Mouse (Mus musculus) fibroblast of lung, adult 2 months (primary cell): Measurements from ENCODE around the gene Ccdc62.

ENCODE experiments used
- DNase-seq: peaks from one replicate; pipeline ENCODE4 v3.0.0-alpha.2; 2011; ENCODE audit warnings: low read depth

The Ccdc62 gene

DNA sequence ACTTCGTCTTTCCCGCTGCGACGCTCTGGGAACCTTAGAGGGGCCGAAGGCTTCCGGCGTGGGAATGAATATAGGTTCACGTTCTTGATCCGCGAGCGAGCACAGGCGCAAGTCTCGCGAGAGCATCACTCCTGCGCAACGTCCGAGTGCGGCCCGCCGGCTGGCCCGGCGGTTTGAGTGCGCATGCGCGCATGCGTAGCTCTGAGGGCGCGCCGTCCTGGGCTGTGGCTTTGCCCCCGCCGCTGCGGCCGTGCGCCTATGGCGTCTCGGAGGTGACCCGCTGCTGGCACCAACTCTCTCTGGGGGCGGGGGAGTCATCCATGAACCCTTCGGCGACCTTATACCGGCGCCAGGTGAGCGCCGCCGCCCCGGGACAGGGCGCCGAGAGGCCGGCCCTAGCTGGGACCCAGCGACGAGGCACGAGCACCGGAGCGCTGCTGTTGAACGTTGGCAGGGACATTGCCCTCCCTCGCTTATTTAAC is at the start of gene Ccdc62:
Gene Ccdc62, plus strand, starts transcription at position 172 of the 482 bp plus-strand sequence.
- peak; percentile 90 for DNase-seq

- no peak for DNase-seq
These were observed 49.7 kb upstream of the Ccdc62 start for GRCm38 (mm10) chr5:123880778-123881177.

DNA sequence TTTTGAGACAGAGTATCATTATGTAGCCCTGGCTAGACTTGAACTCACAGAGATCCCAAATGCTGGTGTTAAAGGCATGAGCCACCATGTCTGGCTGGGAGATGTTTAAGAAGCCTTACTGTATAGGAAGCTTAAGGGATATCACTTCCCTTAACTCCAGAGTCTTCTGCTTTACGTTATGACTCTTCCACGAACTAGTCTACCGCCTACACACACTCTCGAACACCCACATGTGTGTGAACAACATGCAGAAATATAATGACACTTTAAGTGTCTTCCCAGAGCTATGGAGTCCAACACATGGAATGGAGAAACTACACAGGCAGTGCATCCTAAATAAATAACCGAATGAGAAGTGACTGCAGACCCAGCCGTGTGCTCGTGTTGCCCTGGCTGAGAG is 46.6 kb upstream of the Ccdc62 start:
- no peak for DNase-seq

GRCm38 (mm10) chr5:123884332-123884731 is 46.1 kb upstream of the Ccdc62 start:
- DNase-seq: no peak

DNA sequence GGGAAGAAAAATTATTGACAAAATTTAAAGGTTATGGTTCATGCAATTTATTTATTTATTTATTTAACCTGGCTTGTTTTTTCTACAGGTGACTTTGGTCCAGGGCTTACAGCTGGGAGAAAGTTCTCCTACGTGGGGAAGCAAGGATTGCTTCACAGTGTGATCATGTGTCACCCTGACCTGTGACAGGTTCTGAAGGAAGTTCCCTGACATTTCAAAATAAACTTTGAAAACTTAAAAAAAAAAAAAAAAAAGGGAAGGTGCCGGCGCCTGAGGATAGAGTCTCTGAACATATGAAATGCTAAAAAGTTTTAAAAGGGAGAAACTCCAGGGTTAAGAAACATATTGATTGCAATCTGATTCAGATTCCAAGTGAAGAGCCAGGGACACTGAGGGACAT is 44.1 kb upstream of the Ccdc62 start:
- DNase-seq: no peak

- no peak for DNase-seq
These were observed 40.2 kb upstream of the Ccdc62 start for GRCm38 (mm10) chr5:123890312-123890711.

- DNase-seq: no peak
These were observed 39.5 kb upstream of the Ccdc62 start for GRCm38 (mm10) chr5:123890987-123891386.

- no peak for DNase-seq
These were observed 38.8 kb upstream of the Ccdc62 start for GRCm38 (mm10) chr5:123891669-123892068.

GRCm38 (mm10) chr5:123893520-123893919 is 37.0 kb upstream of the Ccdc62 start:
- no peak for DNase-seq

GRCm38 (mm10) chr5:123896395-123896794 is 34.1 kb upstream of the Ccdc62 start:
- DNase-seq: no peak

GRCm38 (mm10) chr5:123897352-123897751 is 33.1 kb upstream of the Ccdc62 start:
- DNase-seq: no peak

DNA sequence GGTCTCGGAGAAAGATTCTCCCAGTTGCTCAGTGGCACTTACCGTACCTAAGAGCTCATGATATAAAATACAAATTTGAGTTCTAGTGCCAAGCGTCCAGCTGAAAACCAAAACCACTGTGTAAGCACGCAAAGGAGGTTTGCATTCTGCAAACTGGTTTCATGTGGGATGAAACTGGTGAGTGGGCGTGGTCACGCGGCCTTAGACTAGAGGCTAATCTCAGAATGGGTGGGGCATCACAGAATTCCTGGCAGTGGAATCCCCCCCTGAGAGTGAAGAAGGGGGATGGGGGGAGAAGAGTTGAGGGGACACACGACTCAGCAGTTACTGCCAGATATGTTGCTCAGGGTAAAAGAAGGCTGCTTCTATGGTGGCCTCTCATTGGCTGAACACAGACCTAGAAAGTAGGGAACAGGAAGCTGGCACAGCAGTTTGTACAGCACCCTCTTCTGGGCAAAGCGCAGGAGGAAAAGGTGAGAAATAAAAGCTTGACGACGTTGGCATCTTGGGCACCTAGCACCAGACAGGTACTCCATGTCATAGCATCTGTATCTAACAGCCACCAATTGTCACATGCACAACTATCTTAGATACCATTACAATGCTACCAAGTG is 26.3 kb upstream of the Ccdc62 start:
- DNase-seq: no peak

- DNase-seq: no peak
These were observed 24.1 kb upstream of the Ccdc62 start for GRCm38 (mm10) chr5:123906146-123906975.

DNA sequence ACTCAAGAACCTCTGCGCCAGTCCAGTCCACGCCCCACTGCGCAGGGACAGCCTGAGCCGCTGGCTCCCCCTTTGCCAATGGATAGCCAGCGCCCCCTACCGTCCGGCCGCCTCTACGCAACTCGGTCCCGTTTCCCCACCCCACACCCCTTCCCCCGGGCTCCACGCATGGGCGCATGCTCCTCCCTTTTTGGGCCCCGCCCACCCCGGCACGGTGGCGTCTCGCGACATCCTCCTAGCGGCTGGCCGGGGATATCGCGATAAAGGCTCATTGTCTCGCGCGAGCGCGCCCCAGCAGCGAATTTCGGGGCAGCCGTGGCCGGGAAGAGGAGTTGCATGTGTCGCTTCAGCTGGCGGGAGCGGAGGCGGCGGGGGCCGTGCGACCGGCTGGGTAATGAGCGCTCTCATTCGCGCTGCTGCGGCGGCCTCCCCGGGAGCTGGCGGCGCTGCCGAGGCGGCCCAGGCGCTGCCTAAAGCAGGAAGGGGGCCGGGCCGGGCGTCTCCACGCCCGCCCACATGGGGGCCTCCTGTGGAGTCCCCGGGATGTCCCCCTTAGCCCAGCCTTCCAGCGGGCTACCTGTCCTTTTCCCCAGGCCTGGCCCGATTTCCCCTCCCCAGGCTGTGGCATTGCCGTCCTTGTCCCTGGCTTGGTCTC is 23.4 kb upstream of the Ccdc62 start, which contains the start of gene Denr:
Gene Denr, plus strand, starts transcription at position 200 of the 655 bp plus-strand sequence.
- peak; percentile 90 for DNase-seq

DNA sequence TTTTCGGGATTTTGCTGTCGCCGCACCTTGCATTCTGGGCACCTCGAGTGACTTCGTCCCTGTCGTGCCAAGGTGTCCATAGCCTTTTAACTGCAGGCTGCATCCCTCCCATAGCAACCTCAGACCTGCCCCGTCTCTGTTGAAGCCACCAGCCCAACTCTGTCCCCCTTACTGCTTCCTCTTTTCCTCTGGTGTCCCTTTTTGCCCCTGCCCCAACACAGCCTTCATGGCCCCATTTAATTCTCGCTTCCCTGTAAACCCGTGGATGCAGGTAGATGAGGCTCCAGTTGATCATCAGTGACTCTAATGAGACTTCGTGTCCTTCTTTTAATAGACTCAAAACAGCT is 22.9 kb upstream of the Ccdc62 start:
- DNase-seq: no peak

GRCm38 (mm10) chr5:123914852-123915251 is 15.6 kb upstream of the Ccdc62 start:
- no peak for DNase-seq

DNA sequence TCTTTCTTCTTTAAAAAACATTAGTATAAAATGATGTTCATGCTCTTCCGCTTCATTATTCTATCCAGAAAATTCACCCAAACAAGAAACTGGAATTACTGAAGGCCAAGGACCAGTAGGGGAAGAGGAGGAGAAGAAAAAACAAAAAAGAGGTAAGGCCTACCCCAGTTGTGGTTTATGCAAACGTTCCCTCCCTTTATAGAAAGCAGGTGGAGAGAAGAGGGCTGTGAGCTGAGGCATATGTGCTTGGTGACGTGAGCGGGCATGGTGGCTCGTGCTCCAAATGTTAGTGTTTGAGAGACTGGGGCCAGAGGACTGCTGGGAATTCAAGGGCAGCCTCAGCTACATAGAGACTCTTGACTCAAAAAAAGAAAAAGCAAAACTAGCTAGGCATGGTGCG is 8.4 kb upstream of the Ccdc62 start:
- DNase-seq: no peak

DNA sequence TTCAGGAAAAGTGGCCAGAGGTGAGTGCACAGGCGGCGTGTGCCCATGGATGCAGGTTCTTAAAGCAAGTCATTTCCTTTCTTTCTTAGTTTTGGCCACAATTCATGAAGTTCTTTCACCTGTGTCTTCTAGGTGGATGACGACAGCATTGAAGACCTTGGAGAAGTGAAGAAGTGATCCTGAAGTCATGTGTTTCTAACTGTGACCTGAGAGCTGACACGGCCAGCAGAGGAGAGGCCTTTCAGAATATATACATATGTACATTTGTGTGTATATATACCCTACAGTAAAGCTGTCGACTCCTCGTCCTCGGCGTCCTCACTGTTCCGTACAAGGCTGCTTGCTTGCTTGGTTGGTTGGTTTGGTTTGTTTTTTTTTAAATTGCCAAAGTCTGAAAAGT is 3.4 kb upstream of the Ccdc62 start, which contains the start of gene Gm43518:
Gene Gm43518, plus strand, starts transcription at position 301 of the 400 bp plus-strand sequence.
- no peak for DNase-seq

- no peak for DNase-seq
These were observed 652 bp downstream of the Ccdc62 start for GRCm38 (mm10) chr5:123931131-123931530.

- DNase-seq: no peak
These were observed 2.4 kb downstream of the Ccdc62 start for GRCm38 (mm10) chr5:123932927-123933326.

GRCm38 (mm10) chr5:123933556-123933955 is 3.1 kb downstream of the Ccdc62 start:
- DNase-seq: no peak

DNA sequence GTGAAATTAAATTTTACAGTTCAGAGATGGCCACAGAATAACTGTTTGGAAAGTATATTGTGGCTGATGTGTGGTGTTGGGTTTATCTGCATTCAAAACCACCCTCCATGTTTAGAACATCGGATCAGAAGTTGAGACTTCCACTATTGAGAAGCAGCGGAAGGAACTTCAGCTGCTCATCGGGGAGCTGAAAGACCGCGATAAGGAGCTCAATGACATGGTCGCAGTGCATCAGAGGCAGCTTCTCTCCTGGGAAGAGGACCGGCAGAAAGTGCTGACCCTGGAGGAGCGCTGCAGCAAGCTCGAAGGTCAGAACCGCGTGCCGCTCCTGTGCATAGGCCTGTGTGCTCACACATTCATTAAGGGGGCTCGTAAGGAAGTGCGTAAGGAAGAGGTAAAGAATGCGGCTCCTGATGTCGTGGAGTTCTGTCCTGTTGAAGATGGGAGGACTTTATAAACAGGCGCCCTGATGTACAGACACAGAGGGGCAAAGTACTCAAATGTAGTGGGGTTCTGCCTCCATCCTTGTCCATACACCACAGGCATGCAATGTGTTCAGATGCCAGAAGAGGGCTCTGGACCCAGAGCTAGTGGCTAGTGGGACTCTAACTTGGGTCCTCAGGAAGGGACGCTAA is 3.6 kb downstream of the Ccdc62 start:
- no peak for DNase-seq
